Mouse (Mus musculus) hindbrain, embryonic 16.5 days (tissue): ENCODE measurements around the gene Megf8. TPM values are rescaled to one million over a fixed set of nuclear protein-coding genes. Genes with fewer than 3 reads are reported as not detected.

Experiments used
- ATAC-seq: fragments of 200-750 bp; cut with Nextera tagmentation; 2 replicates; pipeline ENCODE4 v1.8.0; 2017; ENCODE audit warnings: moderate TSS enrichment, moderate library complexity
- H3K27ac ChIP-seq: fragments of 300-500 bp; sonication (generic); 2 replicates; pipeline ENCODE4 v1.5.1; 2014; ENCODE audit warnings: low read depth, mild to moderate bottlenecking, control low read depth, low read length, moderate library complexity
- H3K27me3 ChIP-seq: fragments of 300-500 bp; sonication (generic); replicated peaks from 2 replicates; pipeline ENCODE4 v1.6.1; 2014; ENCODE audit warnings: low read length; ENCODE audit not compliant: control insufficient read depth, insufficient read depth
- H3K36me3 ChIP-seq: fragments of 300-500 bp; sonication (generic); 2 replicates; pipeline ENCODE4 v1.6.1; 2014; ENCODE audit warnings: mild to moderate bottlenecking, low read length, moderate library complexity, mixed read lengths; ENCODE audit not compliant: control insufficient read depth, insufficient read depth
- H3K4me1 ChIP-seq: fragments of 300-500 bp; sonication (generic); 2 replicates; pipeline ENCODE4 v1.6.1; 2014; ENCODE audit warnings: low read depth, low read length; ENCODE audit not compliant: control insufficient read depth, insufficient read depth
- H3K4me2 ChIP-seq: fragments of 300-500 bp; sonication (generic); 2 replicates; pipeline ENCODE4 v1.6.1; 2014; ENCODE audit warnings: mild to moderate bottlenecking, low read length, control low read depth, moderate library complexity
- H3K4me3 ChIP-seq: fragments of 300-500 bp; sonication (generic); 2 replicates; pipeline ENCODE4 v1.5.1; 2014; ENCODE audit warnings: mild to moderate bottlenecking, low read length, control low read depth, moderate library complexity
- H3K9ac ChIP-seq: fragments of 300-500 bp; sonication (generic); 2 replicates; pipeline ENCODE4 v1.6.1; 2014; ENCODE audit warnings: low read depth, mild to moderate bottlenecking, control low read depth, low read length, moderate library complexity
- H3K9me3 ChIP-seq: fragments of 300-500 bp; sonication (generic); 2 replicates; pipeline ENCODE4 v1.6.1; 2014; ENCODE audit warnings: mild to moderate bottlenecking, low read length, moderate library complexity; ENCODE audit not compliant: control insufficient read depth
- WGBS: fragments of 180-500 bp; shearing (Covaris S2); extraction: QIAGEN DNeasy Blood & Tissue Kit; methylation state at CpG from one replicate; pipeline ENCODE4 v1.1.7; 2014; 5-methylcytosine and 5-hydroxymethylcytosine counted together
- polyA plus RNA-seq: library from polyadenylated mRNA; unstranded; fragments of >200 nt; fragmentation: Nextera tagmentation; extraction: Ambion mirVana; gene quantifications from 2 replicates; pipeline ENCODE4 v1.2.1, GENCODE M21; 2015

Megf8 gene
- polyA plus RNA-seq, 1 experiment from 2014 or later = 23.6 TPM

- Histone ChIP-seq H3K36me3 (no peaks in the 10 kb centered on the region), H3K9ac (no peak overlapping the region), H3K27me3 (no peaks in the 10 kb centered on the region), H3K27ac (no peak overlapping the region), H3K4me3 (no peak overlapping the region), H3K4me2 (no peak overlapping the region), H3K4me1 (peaks cover 7% of the 10 kb centered on the region), H3K9me3 (no peaks in the 10 kb centered on the region)
- 69% methylated on average over 3 of the region's 3 CpGs for WGBS
- no peak for ATAC-seq
Measured at GRCm38 (mm10) chr7:25303685-25304006, 13.3 kb upstream of the Megf8 start.

GRCm38 (mm10) chr7:25305481-25305880 lies 11.5 kb upstream of the Megf8 start:
- Histone ChIP-seq H3K4me3 (peak overlapping the region; percentile 75), H3K9ac (peak overlapping the region; percentile 87), H3K36me3 (no peaks in the 10 kb centered on the region), H3K9me3 (no peaks in the 10 kb centered on the region), H3K4me2 (peak overlapping the region; percentile 87), H3K27me3 (no peaks in the 10 kb centered on the region), H3K27ac (peak overlapping the region; percentile 86), H3K4me1 (peaks cover 7% of the 10 kb centered on the region)
- ATAC-seq = peak; percentile 19; the same call in 1 of the 2 replicates
- 0% methylated on average over 2 of the region's 2 CpGs for WGBS

- Histone ChIP-seq H3K4me1 (peaks cover 7% of the 10 kb centered on the region), H3K4me3 (peak within 1 kb of the TSS; percentile 75), H3K27me3 (no peaks in the 10 kb centered on the region), H3K36me3 (no peaks in the 10 kb centered on the region), H3K27ac (peak within 1 kb of the TSS; percentile 86), H3K4me2 (peak within 1 kb of the TSS; percentile 87), H3K9ac (peak within 1 kb of the TSS; percentile 87), H3K9me3 (no peaks in the 10 kb centered on the region)
- peak; percentile 76 for ATAC-seq
- WGBS = under 1% methylated on average over 47 of the region's 47 CpGs
Measured at GRCm38 (mm10) chr7:25305956-25306613, 10.9 kb upstream of the Megf8 start, which contains the start of gene Tmem145. Tmem145 (plus strand) TSS chr7:25306106.

DNA sequence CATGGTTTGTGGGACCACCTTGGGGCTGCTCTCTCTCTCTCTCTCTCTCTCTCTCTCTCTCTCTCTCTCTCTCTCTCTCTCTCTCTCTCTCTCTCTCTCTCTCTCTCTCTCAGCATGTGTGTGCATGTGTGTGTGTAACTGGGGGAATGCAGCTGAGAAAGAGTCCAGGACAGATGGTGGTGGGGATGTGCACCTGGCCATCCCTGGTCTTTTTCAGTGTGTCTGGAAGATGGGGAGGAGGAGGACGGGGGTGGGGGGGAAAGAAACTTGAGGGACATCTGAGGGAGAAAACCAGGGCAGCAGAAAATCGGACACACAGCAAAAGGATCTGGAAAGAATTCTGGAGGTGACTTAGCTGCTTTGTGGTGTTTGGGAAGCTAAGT lies 10.4 kb upstream of the Megf8 start:
- H3K36me3 ChIP-seq = no peaks in the 10 kb centered on the region
- WGBS = 34% methylated on average over 2 of the region's 2 CpGs
- peak overlapping the region; percentile 87 for H3K4me2 ChIP-seq
- H3K9ac ChIP-seq = peak overlapping the region; percentile 87
- peaks cover 7% of the 10 kb centered on the region for H3K4me1 ChIP-seq
- no peak for ATAC-seq
- H3K27ac ChIP-seq = peak overlapping the region; percentile 86
- peaks cover 2% of the 10 kb centered on the region; the same call in 1 of the 2 replicates for H3K27me3 ChIP-seq
- H3K9me3 ChIP-seq = no peaks in the 10 kb centered on the region
- peak overlapping the region; percentile 75 for H3K4me3 ChIP-seq

DNA sequence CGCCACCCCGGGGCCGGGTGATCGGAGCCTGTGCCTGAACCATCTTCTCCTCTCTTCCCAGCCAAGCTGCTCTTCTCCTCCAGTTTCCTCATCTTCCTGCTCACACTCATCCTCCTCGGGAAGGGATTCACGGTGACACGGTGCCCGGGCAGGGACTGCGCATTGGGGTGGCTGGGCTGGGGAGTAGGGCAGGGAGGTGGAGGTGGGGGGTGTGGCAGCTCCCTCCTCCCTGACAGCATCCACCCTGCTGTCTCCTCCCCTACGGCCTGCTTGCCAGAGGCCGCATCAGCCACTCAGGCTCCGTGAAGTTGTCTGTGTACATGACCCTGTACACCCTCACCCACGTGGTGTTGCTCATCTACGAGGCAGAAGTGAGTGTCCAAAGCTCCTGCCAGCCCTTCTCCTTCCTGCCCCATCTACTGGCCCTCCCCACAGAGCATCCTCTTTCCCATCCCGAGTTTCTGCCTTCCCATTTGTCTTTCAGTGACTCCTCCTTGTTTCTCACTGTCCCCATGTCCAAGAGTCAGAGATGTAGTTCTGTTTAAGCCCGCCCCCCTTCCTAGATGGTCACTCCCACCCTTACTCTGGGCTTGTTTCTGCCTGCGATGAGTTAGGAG lies 8.2 kb upstream of the Megf8 start:
- 62% methylated on average over 17 of the region's 17 CpGs for WGBS
- H3K4me3 ChIP-seq = no peak overlapping the region
- no peak overlapping the region for H3K9ac ChIP-seq
- ATAC-seq = no peak
- H3K27me3 ChIP-seq = peaks cover 22% of the 10 kb centered on the region
- H3K9me3 ChIP-seq = no peaks in the 10 kb centered on the region
- H3K36me3 ChIP-seq = no peaks in the 10 kb centered on the region
- H3K4me2 ChIP-seq = no peak overlapping the region
- peaks cover 7% of the 10 kb centered on the region for H3K4me1 ChIP-seq
- no peak overlapping the region for H3K27ac ChIP-seq

DNA sequence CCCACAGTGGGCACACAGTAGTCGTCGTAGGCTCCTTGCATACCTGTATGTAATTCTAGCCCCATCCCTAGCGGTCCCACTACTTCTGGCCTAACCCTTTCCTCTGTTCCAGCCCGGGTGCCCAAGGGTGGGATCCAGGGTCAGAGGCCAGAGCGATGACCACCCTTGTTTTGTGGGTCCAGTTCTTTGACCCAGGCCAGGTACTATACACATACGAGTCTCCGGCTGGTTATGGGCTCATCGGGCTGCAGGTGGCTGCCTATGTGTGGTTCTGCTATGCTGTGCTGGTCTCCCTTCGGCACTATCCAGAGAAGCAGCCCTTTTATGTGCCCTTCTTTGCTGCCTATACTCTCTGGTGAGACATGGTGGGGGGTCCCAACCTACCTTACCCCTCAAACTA lies 7.5 kb upstream of the Megf8 start:
- Histone ChIP-seq H3K27me3 (peaks cover 25% of the 10 kb centered on the region), H3K9ac (no peak overlapping the region), H3K4me3 (no peak overlapping the region), H3K4me2 (no peak overlapping the region), H3K9me3 (no peaks in the 10 kb centered on the region), H3K27ac (no peak overlapping the region), H3K4me1 (peaks cover 7% of the 10 kb centered on the region), H3K36me3 (no peaks in the 10 kb centered on the region)
- no peak for ATAC-seq
- WGBS = 88% methylated on average over 9 of the region's 9 CpGs

DNA sequence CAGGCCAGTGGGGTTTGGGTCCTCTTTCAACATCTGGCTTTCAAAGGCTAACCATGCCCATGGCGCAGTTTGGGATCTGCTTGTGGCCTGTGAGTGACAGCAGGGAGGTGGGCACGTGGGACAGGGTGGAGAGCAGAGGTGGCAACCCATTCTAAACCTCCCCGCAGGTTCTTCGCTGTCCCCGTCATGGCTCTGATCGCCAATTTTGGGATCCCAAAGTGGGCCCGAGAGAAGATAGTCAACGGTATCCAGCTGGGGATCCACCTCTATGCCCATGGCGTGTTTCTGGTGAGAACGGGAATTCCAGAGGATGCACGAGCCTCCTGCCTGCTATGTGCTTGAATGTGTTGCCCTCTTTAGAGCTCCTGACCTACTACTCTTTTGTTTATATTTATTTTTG lies 5.8 kb upstream of the Megf8 start:
- WGBS = 74% methylated on average over 11 of the region's 11 CpGs
- no peaks in the 10 kb centered on the region for H3K36me3 ChIP-seq
- H3K27ac ChIP-seq = no peak overlapping the region
- no peaks in the 10 kb centered on the region for H3K9me3 ChIP-seq
- H3K27me3 ChIP-seq = peaks cover 28% of the 10 kb centered on the region
- H3K9ac ChIP-seq = no peak overlapping the region
- no peak for ATAC-seq
- no peak overlapping the region for H3K4me3 ChIP-seq
- H3K4me2 ChIP-seq = no peak overlapping the region
- H3K4me1 ChIP-seq = peaks cover 15% of the 10 kb centered on the region

DNA sequence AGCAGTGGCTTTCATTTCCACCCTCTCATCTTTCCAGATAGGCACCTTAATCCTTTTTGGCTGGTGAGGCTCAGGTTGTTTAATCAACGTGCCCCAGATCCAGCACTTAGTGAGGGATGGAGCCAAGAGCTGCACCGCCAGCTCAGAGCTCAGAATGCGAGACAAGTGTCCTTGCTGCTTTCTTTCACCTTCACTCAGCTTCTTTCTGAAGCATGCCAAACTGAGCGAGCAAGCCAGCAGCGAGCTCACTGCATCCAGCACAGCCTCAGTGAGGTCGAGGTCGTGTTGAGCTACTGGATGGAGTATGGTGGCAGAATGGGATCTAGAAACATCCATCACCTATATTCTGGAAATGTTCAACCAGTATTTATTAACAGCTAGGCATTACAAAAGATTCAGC lies 3.6 kb upstream of the Megf8 start:
- Histone ChIP-seq H3K9me3 (no peaks in the 10 kb centered on the region), H3K4me3 (no peak overlapping the region), H3K27ac (no peak overlapping the region), H3K9ac (no peak overlapping the region), H3K4me2 (no peak overlapping the region), H3K36me3 (no peaks in the 10 kb centered on the region), H3K4me1 (peaks cover 17% of the 10 kb centered on the region), H3K27me3 (peaks cover 28% of the 10 kb centered on the region)
- no peak for ATAC-seq
- 56% methylated on average over 7 of the region's 7 CpGs for WGBS

DNA sequence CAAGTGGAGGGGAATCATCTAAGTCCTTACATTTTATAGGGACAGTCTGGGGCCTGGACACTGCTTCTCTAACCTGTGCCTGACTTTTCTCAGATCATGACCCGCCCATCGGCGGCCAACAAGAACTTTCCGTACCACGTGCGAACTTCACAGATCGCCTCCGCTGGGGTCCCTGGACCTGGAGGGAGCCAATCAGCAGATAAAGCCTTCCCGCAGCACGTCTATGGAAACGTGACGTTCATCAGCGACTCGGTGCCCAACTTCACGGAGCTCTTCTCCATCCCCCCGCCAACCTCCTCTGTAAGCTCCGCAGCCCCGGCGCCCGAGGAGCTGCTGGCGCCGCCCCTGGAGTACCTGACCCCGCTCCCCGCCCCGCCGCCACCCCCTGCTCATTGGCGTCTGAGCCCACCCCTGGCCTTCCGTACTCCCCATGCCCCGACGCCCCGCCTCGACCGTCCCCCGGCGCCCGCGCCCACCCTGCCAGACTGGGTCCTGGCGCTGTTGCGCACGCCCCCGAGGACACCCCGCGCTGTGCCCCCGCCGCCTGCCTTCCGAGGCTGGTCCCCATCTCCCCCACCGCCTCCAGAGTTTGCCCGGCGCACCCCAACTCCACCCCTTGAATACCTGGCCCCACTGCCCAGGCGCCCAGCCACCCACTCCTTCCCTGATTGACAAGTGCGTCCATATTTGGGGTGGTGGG lies 2.2 kb upstream of the Megf8 start:
- H3K27ac ChIP-seq = no peak overlapping the region
- peaks cover 28% of the 10 kb centered on the region for H3K27me3 ChIP-seq
- peak overlapping the region; percentile 39 for H3K9ac ChIP-seq
- WGBS = 3% methylated on average over 44 of the region's 51 CpGs
- H3K4me1 ChIP-seq = peaks cover 17% of the 10 kb centered on the region
- peak overlapping the region; percentile 32 for H3K4me3 ChIP-seq
- no peaks in the 10 kb centered on the region for H3K9me3 ChIP-seq
- H3K36me3 ChIP-seq = no peaks in the 10 kb centered on the region
- ATAC-seq = no peak
- peak overlapping the region; percentile 61 for H3K4me2 ChIP-seq
